Mouse (Mus musculus): Measurements from ENCODE around the gene Enpp5. TPM values are rescaled to one million over a fixed set of nuclear protein-coding genes. Genes with fewer than 3 reads are reported as not detected.

Enpp5 gene
- 21.9 and 25.3 TPM in 2 replicates for polyA plus RNA-seq (2015; fragmentation: Nextera tagmentation; extraction: Ambion mirVana)

DNA sequence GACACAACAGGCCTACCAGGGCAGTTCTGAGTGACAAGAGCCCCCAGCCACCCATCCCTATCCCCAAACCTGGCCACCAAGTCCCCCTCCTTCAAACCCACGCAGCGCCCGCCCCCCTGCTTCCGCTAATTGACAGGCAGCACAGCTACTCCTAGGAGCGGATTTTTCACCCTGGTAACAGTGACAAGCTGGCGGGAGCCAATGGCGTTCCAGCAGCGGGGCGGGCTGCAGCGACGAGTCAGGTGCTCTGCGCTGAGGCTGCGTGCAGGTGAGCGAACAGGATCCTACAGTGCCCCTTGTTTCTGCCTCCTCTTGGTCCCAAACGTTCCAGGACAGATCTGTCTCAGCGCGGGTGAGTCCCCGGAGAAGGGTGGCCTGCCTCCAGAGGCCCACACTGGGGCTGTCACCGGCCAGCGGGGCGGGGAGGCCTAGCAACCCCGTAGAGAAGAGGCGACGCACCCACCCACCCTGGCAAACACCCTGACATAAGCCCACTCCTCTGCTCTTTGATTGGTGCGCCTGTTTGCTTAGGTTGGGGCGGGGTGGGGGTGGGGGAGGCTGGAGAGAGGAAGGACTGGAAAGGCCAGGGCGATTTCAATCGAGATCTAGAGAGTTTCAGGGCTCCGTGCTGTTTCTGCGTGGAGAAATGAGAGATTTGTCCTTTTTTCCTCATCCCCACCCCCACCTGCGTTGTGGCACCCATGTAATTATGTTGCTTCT, at the start of gene Enpp5:
Gene Enpp5, plus strand, starts transcription at position 183 of the 720 bp plus-strand sequence.
- peak within 1 kb of the TSS; percentile 94 for H3K27ac ChIP-seq
- no peaks in the 10 kb centered on the region for H3K4me1 ChIP-seq
- no peaks in the 10 kb centered on the region for H3K36me3 ChIP-seq
- H3K4me3 ChIP-seq: peak within 1 kb of the TSS; percentile 61
- peak within 1 kb of the TSS; percentile 90 for H3K4me2 ChIP-seq
- WGBS: under 1% methylated on average over 30 of the region's 31 CpGs
- peak; percentile 94 for ATAC-seq (ENCODE audit: borderline replicate concordance, extremely low read depth, low FRiP score, low TSS enrichment)
- no peaks in the 10 kb centered on the region for H3K9me3 ChIP-seq
- peak within 1 kb of the TSS; percentile 63 for H3K9ac ChIP-seq
- H3K27me3 ChIP-seq: no peaks in the 10 kb centered on the region

DNA sequence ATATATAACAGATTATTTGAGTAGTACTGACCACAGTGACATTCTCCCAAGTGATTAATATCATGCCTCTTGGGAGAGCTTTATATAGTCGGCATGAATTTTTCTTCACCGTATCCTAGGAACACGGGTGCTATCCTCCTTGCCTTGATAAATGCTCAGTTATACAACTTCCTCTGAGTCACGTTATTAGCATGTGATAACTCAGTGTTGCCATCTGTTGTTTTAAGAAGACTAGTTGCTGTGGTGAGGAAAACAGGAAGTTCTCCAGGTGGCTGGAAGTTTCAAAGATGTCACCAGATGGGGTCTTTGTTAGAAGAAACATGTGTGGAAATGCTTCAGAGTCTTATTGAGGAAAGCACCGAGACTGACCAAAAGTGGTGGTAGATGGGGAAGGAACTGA, 49.0 kb upstream of the Enpp5 start:
- Histone ChIP-seq H3K9ac (no peak overlapping the region), H3K27me3 (no peaks in the 10 kb centered on the region), H3K4me1 (no peaks in the 10 kb centered on the region), H3K4me3 (no peak overlapping the region), H3K36me3 (no peaks in the 10 kb centered on the region), H3K27ac (no peak overlapping the region), H3K4me2 (no peak overlapping the region), H3K9me3 (no peaks in the 10 kb centered on the region)
- 42% methylated on average over 5 of the region's 5 CpGs for WGBS
- no peak for ATAC-seq (ENCODE audit: borderline replicate concordance, extremely low read depth, low FRiP score, low TSS enrichment)

DNA sequence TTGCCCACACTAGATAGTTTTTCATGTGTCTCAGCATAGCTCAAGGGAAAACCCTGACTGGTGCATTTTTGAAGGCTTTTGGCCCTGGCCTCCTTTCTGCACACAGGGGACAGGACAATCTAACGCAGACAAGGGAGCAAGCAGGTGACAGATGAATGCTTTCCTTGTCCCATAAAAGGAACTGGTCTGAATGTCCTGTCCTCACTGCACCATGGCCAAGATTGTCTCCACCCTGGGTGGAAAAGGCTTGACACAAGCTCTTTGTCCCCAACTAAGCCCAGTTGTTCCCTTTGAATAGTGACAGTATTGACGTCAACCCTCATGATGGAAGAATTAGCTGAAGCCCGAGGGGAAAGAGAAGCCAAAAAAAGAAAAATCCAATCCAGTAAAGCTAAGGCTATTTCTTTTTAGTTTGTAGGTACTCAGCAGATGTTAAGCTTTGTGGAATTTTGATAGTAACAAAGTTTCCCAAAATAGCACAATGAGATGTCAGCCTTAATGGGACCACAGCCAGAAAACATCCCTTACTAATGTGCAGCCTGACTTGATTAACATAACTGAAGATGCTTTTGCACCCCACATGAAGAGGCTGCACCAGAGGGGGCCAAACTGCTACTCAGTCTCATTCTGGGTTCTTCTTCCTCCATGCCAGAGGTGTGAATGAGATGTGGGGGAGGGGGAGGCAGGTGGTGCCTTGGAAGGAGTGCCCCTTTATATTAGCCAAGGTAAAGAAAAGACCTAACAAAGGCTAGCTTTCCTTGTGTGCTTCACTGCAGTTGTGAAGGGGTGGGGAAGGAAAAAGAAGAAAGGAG, 47.6 kb upstream of the Enpp5 start:
- no peak; the same call in 1 of the 2 replicates for ATAC-seq (ENCODE audit: borderline replicate concordance, extremely low read depth, low FRiP score, low TSS enrichment)
- 61% methylated on average over 3 of the region's 3 CpGs for WGBS
- Histone ChIP-seq H3K9ac (no peak overlapping the region), H3K36me3 (no peaks in the 10 kb centered on the region), H3K27me3 (no peaks in the 10 kb centered on the region), H3K9me3 (no peaks in the 10 kb centered on the region), H3K4me2 (no peak overlapping the region), H3K4me1 (no peaks in the 10 kb centered on the region), H3K27ac (no peak overlapping the region), H3K4me3 (no peak overlapping the region)

DNA sequence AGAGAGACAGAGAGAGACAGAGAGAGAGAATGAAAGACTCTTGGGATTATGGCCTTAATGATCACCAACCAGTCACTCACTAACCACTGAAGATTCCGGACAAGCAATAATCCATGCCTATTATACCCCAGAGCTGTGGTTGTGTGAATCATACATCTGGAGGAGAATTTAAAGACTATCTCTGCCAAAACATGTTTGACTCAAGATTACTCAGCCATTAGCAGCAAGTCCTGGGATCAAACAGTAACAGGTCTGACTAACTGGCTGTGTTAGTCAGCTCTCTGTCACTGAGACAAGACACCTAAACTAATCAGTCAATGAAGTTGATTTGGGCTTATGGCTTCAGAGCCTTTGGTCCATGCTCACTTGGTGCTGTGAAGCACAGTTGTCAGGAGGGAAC, 43.6 kb upstream of the Enpp5 start:
- Histone ChIP-seq H3K9ac (no peak overlapping the region), H3K4me2 (no peak overlapping the region), H3K9me3 (no peaks in the 10 kb centered on the region), H3K4me3 (no peak overlapping the region), H3K27ac (no peak overlapping the region), H3K27me3 (no peaks in the 10 kb centered on the region), H3K36me3 (no peaks in the 10 kb centered on the region), H3K4me1 (no peaks in the 10 kb centered on the region)
- ATAC-seq (ENCODE audit: borderline replicate concordance, extremely low read depth, low FRiP score, low TSS enrichment): no peak
- 96% methylated on average over 1 of the region's 1 CpGs for WGBS

DNA sequence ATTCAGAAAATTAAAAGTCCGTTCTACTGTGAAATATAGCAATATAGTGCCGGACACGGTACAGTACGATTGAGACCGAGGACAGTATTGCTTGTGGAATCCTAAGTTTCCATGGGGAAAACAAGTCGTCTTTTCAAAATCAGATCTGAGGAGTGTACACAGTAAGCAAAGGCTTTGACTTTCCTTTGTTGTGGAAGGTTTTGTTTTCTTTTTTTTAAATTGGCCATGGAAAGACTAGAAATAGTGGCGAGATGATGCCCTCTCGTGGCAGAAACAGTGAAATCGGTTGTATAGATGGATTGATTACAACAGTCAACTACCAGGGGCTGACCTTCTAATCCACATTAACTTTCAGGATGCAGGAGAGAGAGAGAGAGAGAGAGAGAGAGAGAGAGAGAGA, 40.0 kb upstream of the Enpp5 start:
- no peaks in the 10 kb centered on the region for H3K4me1 ChIP-seq
- no peak overlapping the region for H3K27ac ChIP-seq
- no peak overlapping the region for H3K4me3 ChIP-seq
- no peak overlapping the region for H3K9ac ChIP-seq
- no peaks in the 10 kb centered on the region for H3K27me3 ChIP-seq
- H3K9me3 ChIP-seq: no peaks in the 10 kb centered on the region
- no peaks in the 10 kb centered on the region for H3K36me3 ChIP-seq
- H3K4me2 ChIP-seq: no peak overlapping the region
- no peak for ATAC-seq (ENCODE audit: borderline replicate concordance, extremely low read depth, low FRiP score, low TSS enrichment)
- WGBS: 64% methylated on average over 9 of the region's 9 CpGs

DNA sequence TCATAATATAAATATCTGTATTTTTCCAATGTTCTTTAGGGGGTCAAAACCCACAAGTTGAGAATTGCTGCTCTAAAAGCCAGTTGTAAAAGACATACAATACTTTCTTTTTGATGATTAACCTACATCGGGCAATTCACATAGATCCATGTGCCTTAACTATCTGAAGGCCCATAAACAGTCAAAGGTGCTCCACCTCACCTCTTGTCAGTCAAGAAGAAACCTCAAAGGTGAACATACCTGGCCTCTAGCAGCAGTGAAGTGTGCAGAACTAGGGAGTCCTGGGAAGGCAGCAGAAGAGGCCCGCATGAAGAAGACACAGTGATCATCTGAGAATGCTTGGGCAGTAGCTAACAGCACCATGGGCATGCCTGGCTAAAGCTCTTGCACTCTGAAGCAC, 38.2 kb upstream of the Enpp5 start:
- H3K4me3 ChIP-seq: no peak overlapping the region

DNA sequence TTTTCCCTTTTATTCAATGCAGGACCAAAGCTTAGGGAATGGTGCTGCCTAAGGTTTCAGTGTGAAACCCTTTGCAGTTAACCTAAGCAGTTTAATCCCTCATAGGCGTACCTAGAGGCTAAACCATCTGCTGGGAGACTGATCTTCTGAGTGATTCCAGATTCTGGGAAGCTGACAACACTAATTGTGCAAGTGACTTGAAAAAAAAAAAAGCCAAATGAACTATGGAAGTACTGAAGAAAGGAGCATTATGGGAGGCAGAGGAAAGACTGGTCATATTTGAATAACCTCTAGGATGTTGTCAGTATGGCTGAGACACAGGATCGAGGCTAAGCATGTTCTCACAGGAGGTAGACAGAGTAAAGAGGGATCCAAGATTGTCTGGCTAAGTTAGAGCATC, 36.3 kb upstream of the Enpp5 start:
- Histone ChIP-seq H3K27me3 (no peaks in the 10 kb centered on the region), H3K9ac (no peak overlapping the region), H3K36me3 (no peaks in the 10 kb centered on the region), H3K4me3 (no peak overlapping the region), H3K4me1 (no peaks in the 10 kb centered on the region), H3K9me3 (no peaks in the 10 kb centered on the region), H3K4me2 (no peak overlapping the region), H3K27ac (no peak overlapping the region)
- 61% methylated on average over 2 of the region's 2 CpGs for WGBS
- no peak for ATAC-seq (ENCODE audit: borderline replicate concordance, extremely low read depth, low FRiP score, low TSS enrichment)

More for the DNA sequence above, 38.2 kb upstream of the Enpp5 start:
- no peaks in the 10 kb centered on the region for H3K36me3 ChIP-seq
- H3K4me2 ChIP-seq: no peak overlapping the region
- H3K27me3 ChIP-seq: no peaks in the 10 kb centered on the region
- H3K9me3 ChIP-seq: no peaks in the 10 kb centered on the region
- WGBS: 93% methylated on average over 2 of the region's 2 CpGs
- H3K4me1 ChIP-seq: no peaks in the 10 kb centered on the region
- ATAC-seq (ENCODE audit: borderline replicate concordance, extremely low read depth, low FRiP score, low TSS enrichment): no peak
- H3K9ac ChIP-seq: no peak overlapping the region
- H3K27ac ChIP-seq: no peak overlapping the region

DNA sequence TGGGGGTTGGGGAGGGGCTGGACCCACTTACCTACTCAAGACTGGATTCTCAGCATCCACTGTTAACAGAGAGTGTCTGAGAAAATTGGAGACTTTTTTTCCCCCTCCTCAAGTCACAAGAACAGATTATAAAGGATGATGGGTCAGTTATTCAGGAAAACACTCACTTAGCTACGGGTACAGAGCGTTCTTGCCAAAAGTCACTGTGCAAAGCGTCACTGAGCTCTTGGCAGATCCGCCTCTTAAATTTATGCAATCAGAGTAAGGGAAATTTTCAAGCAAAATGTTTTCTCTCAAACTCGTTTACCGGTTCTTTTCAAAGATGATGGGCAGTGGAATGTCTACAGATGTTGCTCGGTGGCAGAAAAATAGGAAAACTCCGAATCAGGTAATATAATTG, 35.8 kb upstream of the Enpp5 start:
- Histone ChIP-seq H3K9me3 (no peaks in the 10 kb centered on the region), H3K4me1 (no peaks in the 10 kb centered on the region), H3K4me2 (no peak overlapping the region), H3K36me3 (no peaks in the 10 kb centered on the region), H3K9ac (no peak overlapping the region), H3K27ac (no peak overlapping the region), H3K4me3 (no peak overlapping the region), H3K27me3 (no peaks in the 10 kb centered on the region)
- WGBS: 61% methylated on average over 8 of the region's 8 CpGs
- peak; percentile 39; the same call in 1 of the 2 replicates for ATAC-seq (ENCODE audit: borderline replicate concordance, extremely low read depth, low FRiP score, low TSS enrichment)

DNA sequence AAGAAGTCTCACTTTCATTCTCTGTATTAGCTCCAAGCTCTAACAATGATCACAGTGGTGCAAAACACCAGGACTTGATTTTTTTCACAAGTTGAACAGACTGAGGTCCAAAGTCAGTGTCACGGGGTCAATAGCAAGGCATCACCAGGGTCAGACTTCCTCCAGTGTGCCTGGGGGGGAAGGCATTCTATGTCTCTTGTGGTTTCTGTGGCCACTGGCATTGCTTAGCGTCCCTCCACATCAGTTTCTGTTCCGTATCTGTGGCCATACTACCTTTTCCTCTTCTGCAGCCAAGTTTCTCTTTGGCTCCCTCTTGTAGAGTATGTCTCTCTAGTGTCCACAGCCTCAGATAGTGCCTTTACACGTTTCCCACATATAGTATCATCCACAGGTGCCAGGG, 25.2 kb upstream of the Enpp5 start:
- no peak overlapping the region for H3K4me2 ChIP-seq
- ATAC-seq (ENCODE audit: borderline replicate concordance, extremely low read depth, low FRiP score, low TSS enrichment): no peak
- 76% methylated on average over 4 of the region's 4 CpGs for WGBS
- no peak overlapping the region for H3K4me3 ChIP-seq
- H3K9ac ChIP-seq: no peak overlapping the region
- H3K36me3 ChIP-seq: no peaks in the 10 kb centered on the region
- no peak overlapping the region for H3K27ac ChIP-seq
- H3K27me3 ChIP-seq: no peaks in the 10 kb centered on the region
- H3K4me1 ChIP-seq: no peaks in the 10 kb centered on the region
- no peaks in the 10 kb centered on the region for H3K9me3 ChIP-seq

DNA sequence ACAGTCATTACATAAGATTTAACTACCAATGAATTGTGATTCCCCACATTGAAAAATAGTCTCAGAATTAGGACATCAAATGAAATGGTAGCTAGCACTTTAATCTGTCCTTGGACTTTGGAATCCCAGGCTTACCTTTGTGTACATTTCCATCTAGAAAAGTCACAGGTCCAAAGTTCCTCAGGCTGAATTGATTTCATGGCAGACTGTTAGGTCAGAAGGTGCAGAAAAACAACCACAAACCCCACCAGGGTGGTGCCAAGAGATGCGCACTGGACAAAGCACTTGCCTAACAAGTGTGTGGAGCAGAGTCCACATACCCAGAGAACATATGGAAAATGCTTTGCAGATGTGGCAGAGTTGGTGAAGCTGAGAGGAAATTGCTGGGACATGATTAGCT, 21.5 kb upstream of the Enpp5 start:
- Histone ChIP-seq H3K27me3 (no peaks in the 10 kb centered on the region), H3K9ac (no peak overlapping the region), H3K4me3 (no peak overlapping the region), H3K36me3 (no peaks in the 10 kb centered on the region), H3K4me1 (no peaks in the 10 kb centered on the region), H3K27ac (no peak overlapping the region), H3K4me2 (no peak overlapping the region), H3K9me3 (no peaks in the 10 kb centered on the region)
- no peak for ATAC-seq (ENCODE audit: borderline replicate concordance, extremely low read depth, low FRiP score, low TSS enrichment)
- WGBS: 93% methylated on average over 1 of the region's 1 CpGs

DNA sequence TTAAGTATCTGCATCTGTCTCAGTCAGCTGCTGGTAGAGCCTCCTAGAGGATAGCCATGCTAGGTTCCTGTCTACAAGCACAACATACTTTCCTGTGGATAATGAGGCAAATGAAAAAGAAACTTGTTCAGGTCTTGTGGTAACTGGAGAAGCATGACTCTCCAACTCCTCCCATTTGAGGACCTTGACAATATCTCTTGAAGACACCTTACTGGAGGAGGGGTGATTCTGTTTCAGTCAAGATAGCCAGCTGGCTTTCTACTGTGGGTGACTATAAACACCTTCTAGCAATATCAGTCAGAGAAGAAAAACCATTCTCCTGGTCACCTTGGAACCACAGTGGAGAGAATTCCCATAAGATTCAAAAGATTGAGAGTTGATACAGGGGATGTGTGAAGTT, 20.5 kb upstream of the Enpp5 start:
- no peak for ATAC-seq (ENCODE audit: borderline replicate concordance, extremely low read depth, low FRiP score, low TSS enrichment)
- no peaks in the 10 kb centered on the region for H3K27me3 ChIP-seq

DNA sequence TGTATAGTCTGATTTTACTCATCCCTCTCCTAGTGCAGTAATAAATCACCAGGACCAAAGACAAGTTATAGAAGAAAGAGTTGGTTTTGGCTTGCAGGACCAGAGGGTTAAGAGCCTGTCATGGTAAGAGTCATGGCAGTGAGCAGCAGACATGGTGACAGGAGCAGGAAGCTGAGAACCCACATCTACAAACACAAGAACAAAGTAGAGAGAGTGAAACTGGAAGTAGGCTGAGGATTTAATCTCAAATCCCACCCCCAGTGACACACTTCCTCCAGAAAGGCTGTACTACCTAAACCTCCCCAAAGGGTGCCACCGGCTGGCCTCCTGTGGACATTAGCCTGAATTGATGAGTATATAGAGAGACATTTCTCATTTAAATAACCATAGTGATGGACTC, 17.8 kb upstream of the Enpp5 start:
- H3K4me2 ChIP-seq: no peak overlapping the region
- WGBS: 90% methylated on average over 1 of the region's 1 CpGs
- no peaks in the 10 kb centered on the region for H3K4me1 ChIP-seq
- no peak overlapping the region for H3K9ac ChIP-seq
- no peaks in the 10 kb centered on the region for H3K9me3 ChIP-seq
- H3K27ac ChIP-seq: no peak overlapping the region
- H3K36me3 ChIP-seq: no peaks in the 10 kb centered on the region
- ATAC-seq (ENCODE audit: borderline replicate concordance, extremely low read depth, low FRiP score, low TSS enrichment): no peak
- H3K4me3 ChIP-seq: no peak overlapping the region
- H3K27me3 ChIP-seq: no peaks in the 10 kb centered on the region

More for the DNA sequence above, 20.5 kb upstream of the Enpp5 start:
- H3K4me2 ChIP-seq: no peak overlapping the region
- no peak overlapping the region for H3K27ac ChIP-seq
- H3K4me1 ChIP-seq: no peaks in the 10 kb centered on the region
- H3K9me3 ChIP-seq: no peaks in the 10 kb centered on the region
- no peaks in the 10 kb centered on the region for H3K36me3 ChIP-seq
- no peak overlapping the region for H3K9ac ChIP-seq
- no peak overlapping the region for H3K4me3 ChIP-seq
